Mouse (Mus musculus) hindbrain, embryonic 13.5 days (tissue): Measurements from ENCODE around the gene Zbed4. TPM values are rescaled to one million over a fixed set of nuclear protein-coding genes. Genes with fewer than 3 reads are reported as not detected.
"Not testable (repeated sequence)": the region's sequence is repeated elsewhere in the genome, so short reads cannot be mapped to it uniquely, and the experiment has no call there.

Experiments
- ATAC-seq: fragments of 200-750 bp; cut with Nextera tagmentation; 2 replicates; pipeline ENCODE4 v1.8.0; 2017; ENCODE audit warnings: moderate TSS enrichment; ENCODE audit not compliant: low FRiP score
- H3K27ac ChIP-seq: fragments of 300-500 bp; sonication (generic); 2 replicates; pipeline ENCODE4 v1.5.1; 2015; ENCODE audit warnings: inconsistent platforms, mild to moderate bottlenecking, moderate library complexity
- H3K27me3 ChIP-seq: fragments of 300-500 bp; sonication (generic); 2 replicates; pipeline ENCODE4 v1.6.1; 2015; ENCODE audit warnings: mild to moderate bottlenecking, inconsistent platforms
- H3K36me3 ChIP-seq: fragments of 300-500 bp; sonication (generic); 2 replicates; pipeline ENCODE4 v1.6.1; 2015; ENCODE audit warnings: mild to moderate bottlenecking, inconsistent platforms
- H3K4me1 ChIP-seq: fragments of 300-500 bp; sonication (generic); replicated peaks from 2 replicates; pipeline ENCODE4 v1.6.1; 2015; ENCODE audit warnings: inconsistent platforms
- H3K4me2 ChIP-seq: fragments of 300-500 bp; sonication (generic); 2 replicates; pipeline ENCODE4 v1.6.1; 2015; ENCODE audit warnings: inconsistent platforms, mild to moderate bottlenecking, moderate library complexity
- H3K4me3 ChIP-seq: fragments of 300-500 bp; sonication (generic); 2 replicates; pipeline ENCODE4 v1.5.1; 2015; ENCODE audit warnings: mild to moderate bottlenecking, inconsistent platforms
- H3K9ac ChIP-seq: fragments of 300-500 bp; sonication (generic); 2 replicates; pipeline ENCODE4 v1.6.1; 2015; ENCODE audit warnings: mild to moderate bottlenecking, inconsistent platforms
- H3K9me3 ChIP-seq: fragments of 300-500 bp; sonication (generic); 2 replicates; pipeline ENCODE4 v1.6.1; 2016; ENCODE audit warnings: inconsistent platforms
- WGBS: fragments of 180-500 bp; shearing (Covaris S2); methylation state at CpG from one replicate; pipeline ENCODE4 v1.1.7; 2015; 5-methylcytosine and 5-hydroxymethylcytosine counted together
- polyA plus RNA-seq: library from polyadenylated mRNA; unstranded; fragments of >200 nt; fragmentation: Nextera tagmentation; extraction: Ambion mirVana; gene quantifications from 2 replicates; pipeline ENCODE4 v1.2.1, GENCODE M21; 2015

The Zbed4 gene
- polyA plus RNA-seq, 1 experiment from 2014 or later = 22.8 TPM

- H3K4me1 ChIP-seq = no peaks in the 10 kb centered on the region
- H3K4me2 ChIP-seq = no peak overlapping the region
- H3K9me3 ChIP-seq = no peaks in the 10 kb centered on the region
- no peak for ATAC-seq
- no peak overlapping the region for H3K9ac ChIP-seq
- no peak overlapping the region for H3K27ac ChIP-seq
- peaks cover 7% of the 10 kb centered on the region for H3K36me3 ChIP-seq
- H3K27me3 ChIP-seq = no peaks in the 10 kb centered on the region
- H3K4me3 ChIP-seq = no peak overlapping the region
- 82% methylated on average over 4 of the region's 4 CpGs for WGBS
Observed at GRCm38 (mm10) chr15:88792140-88792850, 40.8 kb downstream of the Zbed4 start.

GRCm38 (mm10) chr15:88794729-88795128 is 43.3 kb downstream of the Zbed4 start:
- not testable (repeated sequence) for H3K36me3 ChIP-seq, H3K4me1 ChIP-seq, ATAC-seq, H3K27me3 ChIP-seq, H3K4me3 ChIP-seq, H3K4me2 ChIP-seq, H3K9me3 ChIP-seq, H3K9ac ChIP-seq, H3K27ac ChIP-seq
- 89% methylated on average over 5 of the region's 5 CpGs for WGBS

- peaks cover 17% of the 10 kb centered on the region for H3K36me3 ChIP-seq
- H3K9ac ChIP-seq = no peak overlapping the region
- 90% methylated on average over 11 of the region's 11 CpGs for WGBS
- H3K27me3 ChIP-seq = no peaks in the 10 kb centered on the region
- no peak overlapping the region for H3K4me2 ChIP-seq
- no peak for ATAC-seq
- no peak overlapping the region for H3K27ac ChIP-seq
- H3K9me3 ChIP-seq = no peaks in the 10 kb centered on the region
- H3K4me3 ChIP-seq = no peak overlapping the region
- no peaks in the 10 kb centered on the region for H3K4me1 ChIP-seq
Observed at GRCm38 (mm10) chr15:88799950-88800371, 48.5 kb downstream of the Zbed4 start.

GRCm38 (mm10) chr15:88800921-88801354 is 49.5 kb downstream of the Zbed4 start:
- Histone ChIP-seq H3K4me1 (no peaks in the 10 kb centered on the region), H3K27ac (no peak overlapping the region), H3K4me3 (no peak overlapping the region), H3K36me3 (peaks cover 27% of the 10 kb centered on the region), H3K27me3 (no peaks in the 10 kb centered on the region), H3K9ac (no peak overlapping the region), H3K4me2 (no peak overlapping the region), H3K9me3 (no peaks in the 10 kb centered on the region)
- ATAC-seq = no peak
- whole genome bisulfite sequencing = 78% methylated on average over 6 of the region's 6 CpGs

- no peaks in the 10 kb centered on the region for H3K9me3 ChIP-seq
- no peak overlapping the region for H3K4me3 ChIP-seq
- ATAC-seq = no peak
- H3K4me2 ChIP-seq = no peak overlapping the region
- no peak overlapping the region for H3K27ac ChIP-seq
- no peaks in the 10 kb centered on the region for H3K27me3 ChIP-seq
- peaks cover 34% of the 10 kb centered on the region for H3K36me3 ChIP-seq
- H3K4me1 ChIP-seq = no peaks in the 10 kb centered on the region
- H3K9ac ChIP-seq = no peak overlapping the region
- WGBS = 95% methylated on average over 3 of the region's 3 CpGs
Observed at GRCm38 (mm10) chr15:88801903-88802302, 50.4 kb downstream of the Zbed4 start.

- H3K9ac ChIP-seq = no peak overlapping the region
- no peak overlapping the region for H3K27ac ChIP-seq
- no peak for ATAC-seq
- no peak overlapping the region for H3K4me3 ChIP-seq
- peaks cover 34% of the 10 kb centered on the region for H3K36me3 ChIP-seq
- H3K4me1 ChIP-seq = no peaks in the 10 kb centered on the region
- H3K4me2 ChIP-seq = no peak overlapping the region
- no peaks in the 10 kb centered on the region for H3K27me3 ChIP-seq
- H3K9me3 ChIP-seq = no peaks in the 10 kb centered on the region
- WGBS = 90% methylated on average over 6 of the region's 6 CpGs
Observed at GRCm38 (mm10) chr15:88802348-88802747, 50.9 kb downstream of the Zbed4 start.

- H3K9me3 ChIP-seq = no peaks in the 10 kb centered on the region
- no peak for ATAC-seq
Observed at GRCm38 (mm10) chr15:88808121-88808520, 56.7 kb downstream of the Zbed4 start.

GRCm38 (mm10) chr15:88810369-88810768 is 58.9 kb downstream of the Zbed4 start:
- Histone ChIP-seq H3K27me3 (no peaks in the 10 kb centered on the region), H3K9me3 (no peaks in the 10 kb centered on the region), H3K4me3 (no peak overlapping the region), H3K27ac (no peak overlapping the region), H3K4me2 (no peak overlapping the region), H3K9ac (peak overlapping the region; percentile 24; the same call in 1 of the 2 replicates), H3K36me3 (peaks cover 78% of the 10 kb centered on the region), H3K4me1 (no peaks in the 10 kb centered on the region)
- no peak for ATAC-seq
- WGBS = 92% methylated on average over 2 of the region's 2 CpGs

More at GRCm38 (mm10) chr15:88808121-88808520, 56.7 kb downstream of the Zbed4 start:
- Histone ChIP-seq H3K4me1 (no peaks in the 10 kb centered on the region), H3K9ac (no peak overlapping the region), H3K27ac (no peak overlapping the region), H3K4me2 (no peak overlapping the region), H3K4me3 (no peak overlapping the region), H3K36me3 (peaks cover 78% of the 10 kb centered on the region), H3K27me3 (no peaks in the 10 kb centered on the region)
- 90% methylated on average over 8 of the region's 8 CpGs for WGBS

- Histone ChIP-seq H3K27me3 (no peaks in the 10 kb centered on the region), H3K9me3 (no peaks in the 10 kb centered on the region), H3K4me3 (no peak overlapping the region), H3K36me3 (peaks cover 70% of the 10 kb centered on the region), H3K4me2 (no peak overlapping the region), H3K27ac (no peak overlapping the region), H3K9ac (no peak overlapping the region), H3K4me1 (peaks cover 7% of the 10 kb centered on the region)
- no peak for ATAC-seq
- WGBS = 95% methylated on average over 3 of the region's 3 CpGs
Observed at GRCm38 (mm10) chr15:88813262-88813661, 61.8 kb downstream of the Zbed4 start.

- not testable (repeated sequence) for ATAC-seq, H3K4me3 ChIP-seq, H3K9ac ChIP-seq, H3K9me3 ChIP-seq, H3K27ac ChIP-seq, H3K4me2 ChIP-seq, H3K27me3 ChIP-seq
- WGBS = 94% methylated on average over 2 of the region's 2 CpGs
- Histone ChIP-seq H3K36me3 (peaks cover 64% of the 10 kb centered on the region), H3K4me1 (peaks cover 11% of the 10 kb centered on the region)
Observed at GRCm38 (mm10) chr15:88813873-88814272, 62.4 kb downstream of the Zbed4 start.

GRCm38 (mm10) chr15:88814411-88815047 is 63.1 kb downstream of the Zbed4 start:
- peaks cover 58% of the 10 kb centered on the region for H3K36me3 ChIP-seq
- H3K9me3 ChIP-seq = no peaks in the 10 kb centered on the region
- no peaks in the 10 kb centered on the region for H3K27me3 ChIP-seq
- ATAC-seq = no peak
- no peak overlapping the region for H3K4me3 ChIP-seq
- H3K4me1 ChIP-seq = peaks cover 11% of the 10 kb centered on the region
- no peak overlapping the region for H3K9ac ChIP-seq
- no peak overlapping the region for H3K27ac ChIP-seq
- 98% methylated on average over 11 of the region's 11 CpGs for WGBS
- no peak overlapping the region for H3K4me2 ChIP-seq

- WGBS = 88% methylated on average over 6 of the region's 6 CpGs
- peaks cover 53% of the 10 kb centered on the region for H3K36me3 ChIP-seq
Observed at GRCm38 (mm10) chr15:88815196-88815700, 63.8 kb downstream of the Zbed4 start.

More at GRCm38 (mm10) chr15:88815196-88815700, 63.8 kb downstream of the Zbed4 start:
- H3K4me3 ChIP-seq = no peak overlapping the region
- no peak overlapping the region for H3K9ac ChIP-seq
- no peaks in the 10 kb centered on the region for H3K9me3 ChIP-seq
- no peak overlapping the region for H3K27ac ChIP-seq
- H3K27me3 ChIP-seq = no peaks in the 10 kb centered on the region
- ATAC-seq = no peak
- peaks cover 13% of the 10 kb centered on the region for H3K4me1 ChIP-seq
- no peak overlapping the region for H3K4me2 ChIP-seq
